Mouse (Mus musculus) midbrain, embryonic 15.5 days (tissue): Measurements from ENCODE around the gene Bmi1. TPM values are rescaled to one million over a fixed set of nuclear protein-coding genes. Genes with fewer than 3 reads are reported as not detected.

Source experiments
- ATAC-seq: fragments of 200-750 bp; cut with Nextera tagmentation; replicated peaks from 2 replicates; pipeline ENCODE4 v1.8.0; 2017; ENCODE audit warnings: moderate TSS enrichment
- H3K27ac ChIP-seq: fragments of 300-500 bp; sonication (generic); 2 replicates; pipeline ENCODE4 v1.5.1; 2015; ENCODE audit warnings: mild to moderate bottlenecking, inconsistent platforms
- H3K27me3 ChIP-seq: fragments of 300-500 bp; sonication (generic); replicated peaks from 2 replicates; pipeline ENCODE4 v1.6.1; 2015; ENCODE audit warnings: inconsistent platforms
- H3K36me3 ChIP-seq: fragments of 300-500 bp; sonication (generic); replicated peaks from 2 replicates; pipeline ENCODE4 v1.6.1; 2015; ENCODE audit warnings: inconsistent platforms
- H3K4me1 ChIP-seq: fragments of 300-500 bp; sonication (generic); 2 replicates; pipeline ENCODE4 v1.6.1; 2015; ENCODE audit warnings: inconsistent platforms
- H3K4me2 ChIP-seq: fragments of 300-500 bp; sonication (generic); 2 replicates; pipeline ENCODE4 v1.6.1; 2015; ENCODE audit warnings: inconsistent platforms, mild to moderate bottlenecking, moderate library complexity
- H3K4me3 ChIP-seq: fragments of 300-500 bp; sonication (generic); 2 replicates; pipeline ENCODE4 v1.5.1; 2015; ENCODE audit warnings: mild to moderate bottlenecking, inconsistent platforms
- H3K9ac ChIP-seq: fragments of 300-500 bp; sonication (generic); 2 replicates; pipeline ENCODE4 v1.6.1; 2015; ENCODE audit warnings: mild to moderate bottlenecking, inconsistent platforms
- H3K9me3 ChIP-seq: fragments of 300-500 bp; sonication (generic); 2 replicates; pipeline ENCODE4 v1.6.1; 2016; ENCODE audit warnings: inconsistent platforms
- WGBS: fragments of 180-500 bp; shearing (Covaris S2); methylation state at CpG from one replicate; pipeline ENCODE4 v1.1.7; 2015; ENCODE audit warnings: mixed read lengths; 5-methylcytosine and 5-hydroxymethylcytosine counted together
- polyA plus RNA-seq: library from polyadenylated mRNA; unstranded; fragments of >200 nt; fragmentation: Nextera tagmentation; extraction: Ambion mirVana; gene quantifications from 2 replicates; pipeline ENCODE4 v1.2.1, GENCODE M21; 2015

Gene Bmi1
- polyA plus RNA-seq = 22.0 and 25.0 TPM in 2 replicates

GRCm38 (mm10) chr2:18676936-18677491 is at the start of gene Bmi1:
TSS of gene Bmi1 (plus strand) at chr2:18677018.
- Histone ChIP-seq H3K4me1 (peaks cover 45% of the 10 kb centered on the region), H3K4me2 (peak within 1 kb of the TSS; percentile 76), H3K27ac (peak within 1 kb of the TSS; percentile 98), H3K36me3 (no peaks in the 10 kb centered on the region), H3K9ac (peak within 1 kb of the TSS; percentile 97), H3K27me3 (peaks cover 39% of the 10 kb centered on the region), H3K4me3 (peak within 1 kb of the TSS; percentile 68), H3K9me3 (no peaks in the 10 kb centered on the region)
- ATAC-seq = peak; percentile 73
- WGBS = under 1% methylated on average over 68 of the region's 77 CpGs

GRCm38 (mm10) chr2:18630547-18630946 is 46.3 kb upstream of the Bmi1 start:
- no peaks in the 10 kb centered on the region for H3K36me3 ChIP-seq
- no peak overlapping the region for H3K4me2 ChIP-seq
- H3K27ac ChIP-seq = no peak overlapping the region
- ATAC-seq = no peak
- H3K27me3 ChIP-seq = no peaks in the 10 kb centered on the region
- 82% methylated on average over 5 of the region's 5 CpGs for WGBS
- H3K9ac ChIP-seq = no peak overlapping the region
- no peaks in the 10 kb centered on the region for H3K9me3 ChIP-seq
- H3K4me3 ChIP-seq = no peak overlapping the region
- no peaks in the 10 kb centered on the region for H3K4me1 ChIP-seq

- peak; percentile 54; the same call in 1 of the 2 replicates for ATAC-seq
- 84% methylated on average over 8 of the region's 8 CpGs for WGBS
- no peak overlapping the region for H3K27ac ChIP-seq
- H3K4me1 ChIP-seq = no peaks in the 10 kb centered on the region
- no peaks in the 10 kb centered on the region for H3K27me3 ChIP-seq
- H3K4me3 ChIP-seq = no peak overlapping the region
- H3K4me2 ChIP-seq = no peak overlapping the region
- no peaks in the 10 kb centered on the region for H3K36me3 ChIP-seq
- no peak overlapping the region for H3K9ac ChIP-seq
- H3K9me3 ChIP-seq = no peaks in the 10 kb centered on the region
These were observed 41.8 kb upstream of the Bmi1 start for GRCm38 (mm10) chr2:18635052-18635451.

GRCm38 (mm10) chr2:18648563-18648962 is 28.3 kb upstream of the Bmi1 start:
- Histone ChIP-seq H3K4me1 (no peaks in the 10 kb centered on the region), H3K4me2 (no peak overlapping the region), H3K4me3 (no peak overlapping the region), H3K9ac (no peak overlapping the region), H3K27ac (no peak overlapping the region), H3K9me3 (no peaks in the 10 kb centered on the region), H3K27me3 (no peaks in the 10 kb centered on the region), H3K36me3 (no peaks in the 10 kb centered on the region)
- 84% methylated on average over 4 of the region's 4 CpGs for WGBS
- no peak for ATAC-seq

DNA sequence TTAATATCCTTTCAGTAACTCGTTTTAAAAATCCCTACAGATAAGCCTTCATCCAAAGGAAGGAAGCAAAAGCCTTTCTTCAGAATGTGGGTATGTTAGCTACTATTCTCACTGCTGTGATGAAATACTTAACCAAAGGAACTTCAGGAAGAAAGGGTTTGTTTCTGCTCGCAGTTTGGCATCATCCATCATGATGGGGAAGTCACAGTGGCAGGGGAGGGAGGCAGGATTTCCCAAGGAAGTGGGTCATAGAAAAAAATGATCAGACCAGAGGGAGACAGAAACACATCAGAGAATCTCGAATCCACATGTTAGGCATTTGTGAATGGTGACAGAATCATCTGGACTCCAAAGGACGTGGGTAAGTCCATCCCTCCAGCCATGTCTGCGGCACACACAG is 22.0 kb upstream of the Bmi1 start:
- 72% methylated on average over 5 of the region's 5 CpGs for WGBS
- no peaks in the 10 kb centered on the region for H3K9me3 ChIP-seq
- ATAC-seq = no peak
- no peak overlapping the region for H3K4me3 ChIP-seq
- no peak overlapping the region for H3K4me2 ChIP-seq
- H3K36me3 ChIP-seq = no peaks in the 10 kb centered on the region
- no peak overlapping the region for H3K9ac ChIP-seq
- no peaks in the 10 kb centered on the region for H3K27me3 ChIP-seq
- H3K4me1 ChIP-seq = no peaks in the 10 kb centered on the region
- H3K27ac ChIP-seq = no peak overlapping the region

DNA sequence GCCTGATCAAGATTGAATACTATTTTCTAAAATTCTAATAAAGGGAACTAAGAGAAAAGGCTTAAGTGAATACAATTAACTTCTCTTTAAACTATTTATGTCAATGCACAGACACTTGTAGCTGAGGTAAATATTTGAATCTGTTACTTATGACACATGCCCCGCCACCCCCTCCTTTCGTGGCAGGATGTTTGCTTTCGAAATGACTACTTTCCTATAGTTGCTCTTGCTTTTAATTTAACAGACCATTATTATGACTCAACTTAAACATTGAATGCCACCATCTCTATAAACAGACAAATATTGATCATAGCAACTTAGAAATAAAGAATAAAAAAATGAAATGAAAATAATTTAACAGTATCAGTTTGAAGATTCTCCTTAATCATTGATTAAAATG is 12.8 kb upstream of the Bmi1 start:
- Histone ChIP-seq H3K27me3 (peaks cover 5% of the 10 kb centered on the region), H3K9me3 (no peaks in the 10 kb centered on the region), H3K4me1 (no peaks in the 10 kb centered on the region), H3K4me2 (no peak overlapping the region), H3K9ac (no peak overlapping the region), H3K36me3 (no peaks in the 10 kb centered on the region), H3K27ac (no peak overlapping the region), H3K4me3 (no peak overlapping the region)
- 92% methylated on average over 3 of the region's 3 CpGs for WGBS
- no peak for ATAC-seq

DNA sequence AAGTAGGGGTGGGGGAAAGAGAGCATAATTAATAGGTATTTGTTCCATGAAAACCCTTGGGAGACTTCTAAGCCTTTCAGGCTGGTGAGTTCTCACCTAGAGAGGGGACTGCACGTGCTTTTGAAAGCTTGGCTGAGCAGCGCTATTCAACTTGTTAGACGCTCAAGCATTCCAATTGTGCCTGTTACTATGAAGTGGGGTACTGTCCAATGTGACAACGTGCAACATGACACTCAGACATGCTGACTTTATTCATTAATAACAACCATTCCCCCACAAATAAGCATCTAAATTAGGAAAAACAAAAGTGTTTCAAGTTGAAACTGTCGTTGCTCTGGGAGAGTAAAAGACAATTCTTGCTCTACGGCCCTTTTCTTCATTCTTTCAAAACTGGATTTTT is 5.8 kb upstream of the Bmi1 start:
- H3K4me1 ChIP-seq = peaks cover 21% of the 10 kb centered on the region
- no peaks in the 10 kb centered on the region for H3K36me3 ChIP-seq
- H3K27ac ChIP-seq = no peak overlapping the region
- H3K4me3 ChIP-seq = no peak overlapping the region
- no peak overlapping the region for H3K4me2 ChIP-seq
- no peak overlapping the region for H3K9ac ChIP-seq
- no peaks in the 10 kb centered on the region for H3K9me3 ChIP-seq
- ATAC-seq = no peak
- H3K27me3 ChIP-seq = peaks cover 15% of the 10 kb centered on the region
- WGBS = 7% methylated on average over 6 of the region's 6 CpGs

GRCm38 (mm10) chr2:18672133-18672765 is 4.6 kb upstream of the Bmi1 start, which contains the start of gene Commd3:
TSS of gene Commd3 (plus strand) at chr2:18672384.
- peak; percentile 94 for ATAC-seq
- Histone ChIP-seq H3K27me3 (peaks cover 15% of the 10 kb centered on the region), H3K4me3 (peak within 1 kb of the TSS; percentile 55), H3K4me2 (peak within 1 kb of the TSS; percentile 75), H3K9ac (peak within 1 kb of the TSS; percentile 80), H3K9me3 (no peaks in the 10 kb centered on the region), H3K4me1 (peaks cover 22% of the 10 kb centered on the region), H3K36me3 (no peaks in the 10 kb centered on the region), H3K27ac (peak within 1 kb of the TSS; percentile 92)
- WGBS = 1% methylated on average over 90 of the region's 91 CpGs

DNA sequence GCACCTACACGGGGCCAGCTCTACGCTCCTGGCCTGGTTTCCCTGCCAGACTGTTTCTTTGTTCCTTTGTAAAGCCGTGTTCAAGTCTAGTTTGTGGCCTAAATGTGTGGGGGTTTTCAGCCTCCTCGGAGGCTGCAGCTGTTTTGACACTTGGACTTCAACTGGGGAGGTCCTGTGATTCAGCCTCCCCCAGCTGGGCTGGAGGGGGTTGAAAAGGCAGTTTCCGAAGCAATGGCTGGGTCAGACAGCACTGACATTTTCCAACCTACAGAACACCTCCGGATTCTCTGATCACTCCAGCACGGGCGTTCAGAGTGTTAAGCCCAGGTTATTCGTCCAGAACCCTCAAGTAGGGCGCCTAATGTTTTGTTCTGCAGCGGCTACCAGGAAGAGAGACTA is 4.1 kb upstream of the Bmi1 start:
- no peaks in the 10 kb centered on the region for H3K36me3 ChIP-seq
- WGBS = 2% methylated on average over 11 of the region's 11 CpGs
- peak overlapping the region; percentile 75 for H3K4me2 ChIP-seq
- peak overlapping the region; percentile 92 for H3K27ac ChIP-seq
- H3K27me3 ChIP-seq = peaks cover 15% of the 10 kb centered on the region; the same call in 1 of the 2 replicates
- peak overlapping the region; percentile 55 for H3K4me3 ChIP-seq
- H3K9ac ChIP-seq = peak overlapping the region; percentile 80
- no peaks in the 10 kb centered on the region for H3K9me3 ChIP-seq
- H3K4me1 ChIP-seq = peaks cover 22% of the 10 kb centered on the region
- no peak; the same call in 1 of the 2 replicates for ATAC-seq

- Histone ChIP-seq H3K4me1 (peaks cover 30% of the 10 kb centered on the region), H3K9ac (no peak overlapping the region), H3K4me3 (no peak overlapping the region), H3K27ac (no peak overlapping the region), H3K27me3 (peaks cover 10% of the 10 kb centered on the region; the same call in 1 of the 2 replicates), H3K9me3 (no peaks in the 10 kb centered on the region), H3K36me3 (no peaks in the 10 kb centered on the region), H3K4me2 (no peak overlapping the region)
- 58% methylated on average over 4 of the region's 4 CpGs for WGBS
- no peak for ATAC-seq
These were observed 3.1 kb upstream of the Bmi1 start for GRCm38 (mm10) chr2:18673766-18674165.

GRCm38 (mm10) chr2:18674193-18674902 is 2.5 kb upstream of the Bmi1 start:
- Histone ChIP-seq H3K4me2 (no peak overlapping the region), H3K9me3 (no peaks in the 10 kb centered on the region), H3K4me3 (no peak overlapping the region), H3K27me3 (peaks cover 14% of the 10 kb centered on the region; the same call in 1 of the 2 replicates), H3K27ac (no peak overlapping the region), H3K4me1 (peaks cover 34% of the 10 kb centered on the region), H3K36me3 (no peaks in the 10 kb centered on the region), H3K9ac (no peak overlapping the region)
- ATAC-seq = no peak
- WGBS = 66% methylated on average over 4 of the region's 4 CpGs

DNA sequence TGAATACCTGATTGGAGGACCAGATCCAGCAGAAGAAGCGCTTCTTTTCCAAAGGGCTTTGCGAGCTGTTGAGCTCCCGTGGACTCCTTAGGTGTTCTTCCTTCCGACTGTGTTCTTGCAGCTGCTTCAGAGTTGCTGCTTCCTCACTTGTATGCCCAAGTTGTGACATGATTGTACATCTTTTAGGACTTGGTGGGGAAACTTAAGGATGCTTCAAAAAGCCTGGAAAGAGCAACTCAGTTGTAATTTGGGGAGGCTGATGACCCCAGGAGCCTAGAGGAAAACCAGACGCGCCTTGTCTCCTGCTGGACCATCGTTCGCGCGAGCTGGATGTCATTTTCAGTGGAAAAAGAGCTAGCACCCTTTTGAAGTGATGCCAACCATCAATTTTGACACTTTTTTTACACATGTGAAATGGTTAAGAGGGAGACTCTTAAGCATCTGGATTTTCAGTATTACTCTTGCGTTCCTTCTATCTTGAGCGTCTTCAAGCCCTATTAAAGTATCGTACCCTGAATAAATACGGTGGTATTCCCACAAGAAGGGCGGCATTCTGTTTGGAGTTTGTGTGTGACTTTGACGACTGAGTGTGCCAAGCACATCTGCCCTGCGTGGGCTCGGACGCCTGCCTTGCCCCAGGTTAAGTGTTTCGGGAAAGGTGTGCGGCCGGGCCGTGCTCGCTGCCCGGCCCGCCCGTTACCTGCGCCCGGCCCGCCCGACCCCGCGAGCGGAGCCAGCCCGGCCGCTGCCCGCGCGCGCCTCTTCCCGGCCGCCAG is 949 bp upstream of the Bmi1 start:
- Histone ChIP-seq H3K36me3 (no peaks in the 10 kb centered on the region), H3K27ac (peak overlapping the region; percentile 98), H3K4me2 (peak overlapping the region; percentile 76), H3K9me3 (no peaks in the 10 kb centered on the region), H3K4me3 (peak overlapping the region; percentile 68), H3K9ac (peak overlapping the region; percentile 97), H3K27me3 (peaks cover 29% of the 10 kb centered on the region), H3K4me1 (peaks cover 40% of the 10 kb centered on the region)
- no peak for ATAC-seq
- WGBS = 8% methylated on average over 37 of the region's 42 CpGs
